Mouse (Mus musculus) macrophage (primary cell): ENCODE measurements around the gene Sema5b. TPM values are rescaled to one million over a fixed set of nuclear protein-coding genes. Genes with fewer than 3 reads are reported as not detected.

Experiments used
- H3K27ac ChIP-seq: fragments of 350-480 bp; formaldehyde crosslinking; 2 replicates; pipeline ENCODE4 v1.9.0; 2021
- H3K36me3 ChIP-seq: fragments of 350-480 bp; formaldehyde crosslinking; 2 replicates; pipeline ENCODE4 v1.9.0; 2021; ENCODE audit errors: inconsistent target
- H3K4me3 ChIP-seq: fragments of 350-480 bp; formaldehyde crosslinking; 2 replicates; pipeline ENCODE4 v1.9.0; 2021; ENCODE audit errors: inconsistent target
- H3K79me2 ChIP-seq: fragments of 350-480 bp; formaldehyde crosslinking; 2 replicates; pipeline ENCODE4 v1.9.0; 2021; ENCODE audit errors: inconsistent target
- WGBS: methylation state at CpG from one replicate; pipeline ENCODE4 v1.1.7; 2026; ENCODE audit warnings: inconsistent platforms; ENCODE audit not compliant: missing documents; 5-methylcytosine and 5-hydroxymethylcytosine counted together
- polyA plus RNA-seq: library from polyadenylated mRNA; stranded (reverse); fragments of 250-400 nt; gene quantifications from 3 replicates; pipeline ENCODE4 v1.2.4, GENCODE M21; 2018; ENCODE audit warnings: inconsistent platforms

The Sema5b gene
- polyA plus RNA-seq, 1 experiment from 2014 or later, result not detected

DNA sequence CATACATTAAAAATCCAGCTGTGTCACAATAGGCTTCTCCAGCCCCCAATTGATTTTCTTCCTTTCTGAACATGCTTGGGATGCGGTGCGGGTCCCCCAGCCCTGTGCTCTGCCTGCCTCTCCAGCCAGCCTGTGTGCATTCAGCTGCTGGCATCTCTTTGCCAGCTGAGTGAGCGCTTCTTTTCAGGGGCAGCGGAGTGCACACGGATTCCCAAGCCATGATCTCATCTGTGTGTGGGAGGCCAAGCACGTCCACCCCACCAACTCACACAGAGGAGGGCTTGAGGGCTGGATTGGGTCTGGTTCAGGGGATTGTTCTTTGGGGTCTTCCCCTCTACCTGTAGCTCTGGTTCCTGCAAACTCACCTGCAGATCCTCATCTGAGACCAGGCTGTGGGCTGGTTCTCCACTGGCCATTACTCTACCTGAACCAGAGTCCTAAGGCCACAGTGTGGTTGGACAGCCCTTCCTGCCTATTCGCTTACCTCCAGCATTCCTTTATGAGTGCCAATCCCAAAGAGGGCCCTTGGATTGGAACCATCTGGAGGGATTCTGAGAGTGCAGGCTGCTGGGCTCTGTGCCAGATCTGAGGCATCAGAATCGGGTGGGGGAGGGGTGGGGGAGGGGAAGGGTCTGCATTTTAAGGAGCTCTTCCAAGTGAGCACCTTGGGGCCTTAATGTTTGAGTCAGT, 55.9 kb downstream of the Sema5b start:
- H3K79me2 ChIP-seq, result no peaks in the 10 kb centered on the region
- no peak overlapping the region for H3K27ac ChIP-seq
- H3K4me3 ChIP-seq, result no peak overlapping the region
- no peaks in the 10 kb centered on the region for H3K36me3 ChIP-seq
- 71% methylated on average over 8 of the region's 8 CpGs for WGBS

- no peaks in the 10 kb centered on the region for H3K36me3 ChIP-seq
- H3K79me2 ChIP-seq, result no peaks in the 10 kb centered on the region
- WGBS, result 26% methylated on average over 3 of the region's 6 CpGs
- no peak overlapping the region for H3K27ac ChIP-seq
- H3K4me3 ChIP-seq, result no peak overlapping the region
Observed at GRCm38 (mm10) chr16:35597991-35598390, 57.0 kb downstream of the Sema5b start.

- H3K36me3 ChIP-seq, result no peaks in the 10 kb centered on the region
- H3K27ac ChIP-seq, result no peak overlapping the region
- H3K4me3 ChIP-seq, result no peak overlapping the region
- H3K79me2 ChIP-seq, result no peaks in the 10 kb centered on the region
- 78% methylated on average over 5 of the region's 5 CpGs for WGBS
Observed at GRCm38 (mm10) chr16:35598802-35599201, 57.9 kb downstream of the Sema5b start.

- H3K27ac ChIP-seq, result no peak overlapping the region
- H3K79me2 ChIP-seq, result no peaks in the 10 kb centered on the region
- WGBS, result 87% methylated on average over 5 of the region's 5 CpGs
- H3K36me3 ChIP-seq, result no peaks in the 10 kb centered on the region
- H3K4me3 ChIP-seq, result no peak overlapping the region
Observed at GRCm38 (mm10) chr16:35600282-35600681, 59.3 kb downstream of the Sema5b start.

GRCm38 (mm10) chr16:35601426-35601825, 60.5 kb downstream of the Sema5b start:
- H3K4me3 ChIP-seq, result no peak overlapping the region
- H3K79me2 ChIP-seq, result no peaks in the 10 kb centered on the region
- H3K36me3 ChIP-seq, result no peaks in the 10 kb centered on the region
- no peak overlapping the region for H3K27ac ChIP-seq
- WGBS, result 93% methylated on average over 6 of the region's 6 CpGs

DNA sequence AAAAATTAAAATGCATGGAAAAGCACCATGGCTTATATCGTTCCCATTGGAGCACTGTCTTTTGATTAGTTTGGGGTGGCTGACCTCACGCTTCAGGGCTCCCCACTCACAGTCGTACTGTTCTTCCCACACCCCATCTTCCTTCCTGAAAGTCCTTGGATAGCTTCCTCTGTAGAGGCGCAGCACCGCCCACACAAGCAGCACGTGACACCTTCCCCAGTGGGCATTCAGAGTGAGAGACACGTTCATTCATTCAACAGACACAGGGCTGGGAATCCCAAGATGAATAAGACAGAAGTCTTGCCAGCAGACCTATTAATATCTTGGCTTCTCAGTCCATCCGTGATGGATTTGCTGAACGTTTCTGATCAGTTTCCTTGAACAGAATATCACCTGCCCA, 61.6 kb downstream of the Sema5b start:
- no peaks in the 10 kb centered on the region for H3K36me3 ChIP-seq
- H3K27ac ChIP-seq, result no peak overlapping the region
- no peak overlapping the region for H3K4me3 ChIP-seq
- 54% methylated on average over 9 of the region's 9 CpGs for WGBS
- no peaks in the 10 kb centered on the region for H3K79me2 ChIP-seq

GRCm38 (mm10) chr16:35603729-35604522, 63.0 kb downstream of the Sema5b start:
- no peak overlapping the region for H3K4me3 ChIP-seq
- H3K36me3 ChIP-seq, result no peaks in the 10 kb centered on the region
- H3K79me2 ChIP-seq, result no peaks in the 10 kb centered on the region
- WGBS, result 82% methylated on average over 20 of the region's 20 CpGs
- no peak overlapping the region for H3K27ac ChIP-seq

DNA sequence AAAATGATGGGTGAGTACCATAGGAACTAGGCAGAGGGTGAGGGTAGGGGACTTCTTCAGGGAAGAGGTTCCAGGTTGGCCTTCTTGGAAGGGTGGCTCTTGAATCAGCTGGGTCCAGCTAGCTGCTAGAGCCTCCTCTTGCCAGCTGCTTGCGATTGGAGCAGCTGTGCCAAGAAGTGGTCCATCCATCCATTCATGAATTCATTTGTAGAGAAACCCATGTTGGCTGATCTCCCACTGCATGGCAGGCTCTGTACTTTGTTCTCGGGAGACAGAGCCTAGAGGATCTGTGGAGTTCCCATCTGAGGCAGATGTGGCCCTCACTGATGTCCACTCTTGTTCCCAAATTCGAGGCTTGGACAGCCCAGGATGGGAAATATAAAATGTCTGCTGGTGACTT, 66.3 kb downstream of the Sema5b start:
- H3K27ac ChIP-seq, result no peak overlapping the region
- 87% methylated on average over 3 of the region's 3 CpGs for WGBS
- no peak overlapping the region for H3K4me3 ChIP-seq
- H3K36me3 ChIP-seq, result no peaks in the 10 kb centered on the region
- no peaks in the 10 kb centered on the region for H3K79me2 ChIP-seq

DNA sequence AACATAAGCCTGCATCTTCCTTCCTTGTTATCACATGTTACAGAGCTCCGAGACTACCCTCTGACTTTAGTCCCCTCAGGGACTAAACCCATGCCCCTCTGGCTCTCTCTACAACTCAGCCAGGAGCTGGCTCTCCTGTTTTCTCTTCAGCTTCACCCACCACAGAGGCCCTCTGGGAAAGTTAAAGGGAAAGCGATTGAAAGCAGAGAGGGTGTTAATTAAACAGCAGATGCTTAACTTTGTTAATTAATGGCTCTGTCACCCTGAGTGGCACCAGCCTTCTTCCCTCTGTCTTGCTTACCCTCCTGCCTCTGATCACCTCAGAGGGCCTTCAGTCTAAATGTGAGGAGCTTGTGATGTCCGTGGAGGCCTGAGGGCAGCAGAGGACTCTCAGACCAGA, 67.3 kb downstream of the Sema5b start:
- H3K36me3 ChIP-seq, result no peaks in the 10 kb centered on the region
- H3K27ac ChIP-seq, result no peak overlapping the region
- no peak overlapping the region for H3K4me3 ChIP-seq
- no peaks in the 10 kb centered on the region for H3K79me2 ChIP-seq
- 70% methylated on average over 3 of the region's 3 CpGs for WGBS

DNA sequence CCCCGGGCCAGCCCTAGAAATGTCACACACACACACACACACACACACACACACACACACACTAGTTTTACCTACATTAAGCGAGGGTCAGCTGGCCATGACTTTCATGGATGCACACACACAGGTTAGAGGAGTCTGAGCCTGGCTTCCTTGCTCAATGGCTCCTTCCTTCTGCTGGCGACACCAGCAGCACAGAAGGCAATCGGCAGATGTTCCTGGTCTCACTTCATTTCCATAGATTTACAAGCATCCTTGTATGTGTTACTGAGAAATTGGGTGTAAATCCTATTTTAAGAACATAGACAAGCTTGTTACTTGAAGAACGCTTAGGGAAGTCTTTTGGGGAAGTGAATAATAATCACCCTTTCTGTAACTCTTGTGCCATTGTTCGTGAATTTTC, 68.6 kb downstream of the Sema5b start:
- Histone ChIP-seq H3K79me2 (no peaks in the 10 kb centered on the region), H3K36me3 (no peaks in the 10 kb centered on the region)
- WGBS, result 49% methylated on average over 6 of the region's 6 CpGs

DNA sequence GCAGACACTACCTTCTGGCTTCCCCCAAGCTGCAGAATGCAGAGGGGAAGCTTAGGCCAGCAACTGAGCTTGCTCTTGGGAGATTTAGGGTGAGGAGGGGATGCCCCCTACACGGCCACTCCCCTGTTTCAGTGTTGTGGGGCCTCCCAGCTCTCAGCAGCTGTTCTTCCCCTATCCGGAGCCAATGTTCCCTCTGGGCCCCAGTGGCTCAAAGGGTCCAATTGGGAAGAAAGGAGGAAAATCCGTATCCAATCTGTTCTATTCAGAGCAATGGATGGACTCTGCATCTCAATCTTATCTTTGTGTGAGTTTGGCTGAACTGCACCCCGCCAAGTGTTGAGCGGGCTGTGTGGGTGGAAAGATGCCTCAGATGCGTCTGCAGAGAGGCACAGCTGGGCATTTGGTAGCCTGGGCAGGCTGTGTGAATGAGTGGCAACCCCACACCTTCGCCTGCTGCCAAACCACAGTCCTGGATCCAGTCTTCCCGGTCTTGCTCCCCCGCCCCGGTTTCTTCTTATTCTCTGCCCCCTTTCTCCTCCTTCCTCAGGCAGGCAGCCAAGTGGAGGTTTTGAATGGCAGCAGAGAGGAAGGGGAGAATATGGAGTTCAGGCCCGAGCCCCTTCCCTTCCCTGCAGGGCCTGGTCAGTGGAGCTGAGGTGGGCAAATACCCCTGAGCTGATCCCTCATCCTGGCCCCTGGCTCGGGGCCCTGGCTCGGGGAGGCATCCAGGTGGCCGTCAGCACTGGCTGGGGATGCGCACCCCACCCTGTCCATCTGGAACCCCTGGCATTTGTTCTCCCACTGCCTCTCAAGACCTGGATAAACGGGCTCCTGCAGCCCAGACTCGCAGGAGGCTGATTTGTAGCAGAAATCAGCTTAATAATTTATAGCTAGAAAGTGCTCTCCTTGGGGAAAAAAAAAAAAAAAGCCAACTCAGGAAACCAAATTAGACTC, 73.2 kb downstream of the Sema5b start:
- WGBS, result 54% methylated on average over 17 of the region's 17 CpGs
- Histone ChIP-seq H3K36me3 (no peaks in the 10 kb centered on the region), H3K27ac (no peak overlapping the region), H3K79me2 (no peaks in the 10 kb centered on the region), H3K4me3 (no peak overlapping the region)

More for the DNA sequence above, 68.6 kb downstream of the Sema5b start:
- Histone ChIP-seq H3K27ac (no peak overlapping the region), H3K4me3 (no peak overlapping the region)

GRCm38 (mm10) chr16:35617732-35618131, 76.8 kb downstream of the Sema5b start:
- Histone ChIP-seq H3K27ac (no peak overlapping the region), H3K79me2 (no peaks in the 10 kb centered on the region), H3K4me3 (no peak overlapping the region), H3K36me3 (no peaks in the 10 kb centered on the region)
- WGBS, result 77% methylated on average over 4 of the region's 4 CpGs

DNA sequence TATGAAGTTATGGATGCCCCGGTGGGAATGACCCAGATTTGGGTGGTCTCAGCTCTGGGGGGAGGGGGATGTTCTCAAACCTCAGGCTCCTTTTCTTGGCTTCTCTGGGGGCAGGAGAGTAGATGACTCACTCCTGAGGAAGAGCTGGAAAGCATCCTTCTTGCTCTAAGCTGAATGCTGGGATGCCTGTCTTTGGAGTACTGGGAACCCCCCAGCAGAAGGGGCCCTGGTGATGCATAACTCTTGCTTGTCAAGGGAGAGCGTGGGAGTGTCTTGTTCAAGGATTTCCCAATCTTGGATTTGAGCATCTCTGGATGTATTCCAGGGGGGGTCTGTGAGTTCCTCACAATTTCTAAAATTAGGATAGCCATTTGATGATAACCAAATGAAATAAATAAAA, 82.1 kb downstream of the Sema5b start:
- Histone ChIP-seq H3K27ac (no peak overlapping the region), H3K79me2 (no peaks in the 10 kb centered on the region), H3K4me3 (no peak overlapping the region), H3K36me3 (no peaks in the 10 kb centered on the region)
- WGBS, result 86% methylated on average over 2 of the region's 2 CpGs

- no peak overlapping the region for H3K27ac ChIP-seq
- H3K36me3 ChIP-seq, result no peaks in the 10 kb centered on the region
- no peak overlapping the region for H3K4me3 ChIP-seq
- no peaks in the 10 kb centered on the region for H3K79me2 ChIP-seq
- 69% methylated on average over 7 of the region's 7 CpGs for WGBS
Observed at GRCm38 (mm10) chr16:35623986-35624385, 83.0 kb downstream of the Sema5b start.
